Mouse (Mus musculus) heart, embryonic 11.5 days (tissue): ENCODE data around the gene Asrgl1. TPM values are rescaled to one million over a fixed set of nuclear protein-coding genes. Genes with fewer than 3 reads are reported as not detected.

Source experiments
- ATAC-seq: fragments of 200-750 bp; cut with Nextera tagmentation; replicated peaks from 2 replicates; pipeline ENCODE4 v1.8.0; 2017; ENCODE audit warnings: moderate library complexity; ENCODE audit not compliant: insufficient number of reproducible peaks, low FRiP score, low TSS enrichment
- H3K27ac ChIP-seq: fragments of 300-500 bp; sonication (generic); 2 replicates; pipeline ENCODE4 v1.5.1; 2014; ENCODE audit warnings: mild to moderate bottlenecking, low read depth, low read length
- H3K27me3 ChIP-seq: fragments of 300-500 bp; sonication (generic); 2 replicates; pipeline ENCODE4 v1.6.1; 2014; ENCODE audit warnings: mild to moderate bottlenecking, low read length, mixed read lengths; ENCODE audit not compliant: control insufficient read depth, insufficient read depth
- H3K36me3 ChIP-seq: fragments of 300-500 bp; sonication (generic); 2 replicates; pipeline ENCODE4 v1.6.1; 2014; ENCODE audit warnings: mild to moderate bottlenecking, low read length, moderate library complexity, mixed read lengths; ENCODE audit not compliant: control insufficient read depth, insufficient read depth
- H3K4me1 ChIP-seq: fragments of 300-500 bp; sonication (generic); 2 replicates; pipeline ENCODE4 v1.6.1; 2014; ENCODE audit warnings: low read length; ENCODE audit not compliant: control insufficient read depth, insufficient read depth
- H3K4me2 ChIP-seq: fragments of 300-500 bp; sonication (generic); 2 replicates; pipeline ENCODE4 v1.6.1; 2014; ENCODE audit warnings: mild to moderate bottlenecking, moderate library complexity
- H3K4me3 ChIP-seq: fragments of 300-500 bp; sonication (generic); 2 replicates; pipeline ENCODE4 v1.5.1; 2014; ENCODE audit warnings: low read depth, low read length
- H3K9ac ChIP-seq: fragments of 300-500 bp; sonication (generic); 2 replicates; pipeline ENCODE4 v1.6.1; 2014; ENCODE audit warnings: mild to moderate bottlenecking, low read depth, low read length, moderate library complexity
- H3K9me3 ChIP-seq: fragments of 300-500 bp; sonication (generic); replicated peaks from 2 replicates; pipeline ENCODE4 v1.6.1; 2016; ENCODE audit warnings: low read length; ENCODE audit not compliant: control insufficient read depth
- WGBS: fragments of 180-500 bp; shearing (Covaris S2); extraction: QIAGEN DNeasy Blood & Tissue Kit; methylation state at CpG from one replicate; pipeline ENCODE4 v1.1.7; 2014; ENCODE audit not compliant: insufficient replicate concordance; 5-methylcytosine and 5-hydroxymethylcytosine counted together
- polyA plus RNA-seq: library from polyadenylated mRNA; unstranded; fragments of >200 nt; fragmentation: Nextera tagmentation; extraction: Ambion mirVana; gene quantifications from 2 replicates; pipeline ENCODE4 v1.2.1, GENCODE M21; 2014

Gene Asrgl1
- polyA plus RNA-seq, 1 experiment from 2014 or later = 8.4 TPM

GRCm38 (mm10) chr19:9071456-9072156 lies 63.8 kb downstream of the Asrgl1 start:
- no peak overlapping the region for H3K4me3 ChIP-seq
- no peaks in the 10 kb centered on the region for H3K27me3 ChIP-seq
- ATAC-seq = peak; percentile 47; the same call in 1 of the 2 replicates
- H3K9me3 ChIP-seq = no peaks in the 10 kb centered on the region
- peak overlapping the region; percentile 8; the same call in 1 of the 2 replicates for H3K4me2 ChIP-seq
- peaks cover 28% of the 10 kb centered on the region for H3K4me1 ChIP-seq
- H3K9ac ChIP-seq = 0 out of 2 replicates have a peak overlapping the region, but pooled peaks have one; percentile 22
- 48% methylated on average over 7 of the region's 7 CpGs for WGBS
- peak overlapping the region; percentile 84 for H3K27ac ChIP-seq
- no peaks in the 10 kb centered on the region for H3K36me3 ChIP-seq

- H3K4me3 ChIP-seq = no peak overlapping the region
- H3K4me2 ChIP-seq = no peak overlapping the region
- H3K9me3 ChIP-seq = no peaks in the 10 kb centered on the region
- no peak overlapping the region for H3K9ac ChIP-seq
- no peaks in the 10 kb centered on the region for H3K27me3 ChIP-seq
- 70% methylated on average over 2 of the region's 2 CpGs for WGBS
- no peaks in the 10 kb centered on the region for H3K36me3 ChIP-seq
- H3K27ac ChIP-seq = peak overlapping the region; percentile 46; the same call in 1 of the 2 replicates
- peaks cover 28% of the 10 kb centered on the region for H3K4me1 ChIP-seq
- ATAC-seq = no peak
Measured at GRCm38 (mm10) chr19:9070316-9070715, 65.1 kb downstream of the Asrgl1 start.

- peaks cover 28% of the 10 kb centered on the region for H3K4me1 ChIP-seq
- H3K4me2 ChIP-seq = no peak overlapping the region
- H3K9me3 ChIP-seq = no peaks in the 10 kb centered on the region
- no peaks in the 10 kb centered on the region for H3K36me3 ChIP-seq
- ATAC-seq = no peak
- H3K27ac ChIP-seq = peak overlapping the region; percentile 46; the same call in 1 of the 2 replicates
- WGBS = 58% methylated on average over 8 of the region's 8 CpGs
- H3K9ac ChIP-seq = no peak overlapping the region
- H3K4me3 ChIP-seq = no peak overlapping the region
- no peaks in the 10 kb centered on the region for H3K27me3 ChIP-seq
Measured at GRCm38 (mm10) chr19:9069687-9070307, 65.6 kb downstream of the Asrgl1 start.

- Histone ChIP-seq H3K9ac (no peak overlapping the region), H3K4me2 (no peak overlapping the region), H3K27me3 (no peaks in the 10 kb centered on the region), H3K9me3 (no peaks in the 10 kb centered on the region), H3K27ac (no peak overlapping the region), H3K4me1 (peaks cover 21% of the 10 kb centered on the region), H3K4me3 (no peak overlapping the region), H3K36me3 (no peaks in the 10 kb centered on the region)
- 72% methylated on average over 5 of the region's 5 CpGs for WGBS
- no peak for ATAC-seq
Measured at GRCm38 (mm10) chr19:9067292-9067691, 68.1 kb downstream of the Asrgl1 start.

- peaks cover 10% of the 10 kb centered on the region; the same call in 1 of the 2 replicates for H3K4me1 ChIP-seq
- H3K9me3 ChIP-seq = no peaks in the 10 kb centered on the region
- no peak overlapping the region for H3K27ac ChIP-seq
- WGBS = 60% methylated on average over 9 of the region's 9 CpGs
- H3K9ac ChIP-seq = no peak overlapping the region
- no peaks in the 10 kb centered on the region for H3K27me3 ChIP-seq
- H3K4me2 ChIP-seq = no peak overlapping the region
- H3K36me3 ChIP-seq = no peaks in the 10 kb centered on the region
- ATAC-seq = no peak
- H3K4me3 ChIP-seq = no peak overlapping the region
Measured at GRCm38 (mm10) chr19:9065621-9066561, 69.5 kb downstream of the Asrgl1 start.

GRCm38 (mm10) chr19:9063831-9064230 lies 71.6 kb downstream of the Asrgl1 start:
- Histone ChIP-seq H3K4me1 (0 out of 2 replicates have a peak, but pooled peaks cover 3% of the 10 kb centered on the region), H3K9ac (no peak overlapping the region), H3K27me3 (no peaks in the 10 kb centered on the region), H3K27ac (no peak overlapping the region), H3K36me3 (no peaks in the 10 kb centered on the region), H3K9me3 (no peaks in the 10 kb centered on the region), H3K4me3 (no peak overlapping the region), H3K4me2 (no peak overlapping the region)
- ATAC-seq = no peak
- 80% methylated on average over 3 of the region's 3 CpGs for WGBS

GRCm38 (mm10) chr19:9062822-9063221 lies 72.6 kb downstream of the Asrgl1 start:
- H3K27me3 ChIP-seq = no peaks in the 10 kb centered on the region
- no peak for ATAC-seq
- WGBS = 79% methylated on average over 2 of the region's 2 CpGs

GRCm38 (mm10) chr19:9061221-9061893 lies 74.1 kb downstream of the Asrgl1 start:
- no peak for ATAC-seq

More at GRCm38 (mm10) chr19:9062822-9063221, 72.6 kb downstream of the Asrgl1 start:
- no peaks in the 10 kb centered on the region for H3K36me3 ChIP-seq
- no peak overlapping the region for H3K4me2 ChIP-seq
- H3K4me1 ChIP-seq = 0 out of 2 replicates have a peak, but pooled peaks cover 3% of the 10 kb centered on the region
- H3K27ac ChIP-seq = no peak overlapping the region
- no peak overlapping the region for H3K4me3 ChIP-seq
- H3K9me3 ChIP-seq = no peaks in the 10 kb centered on the region
- no peak overlapping the region for H3K9ac ChIP-seq

More at GRCm38 (mm10) chr19:9061221-9061893, 74.1 kb downstream of the Asrgl1 start:
- Histone ChIP-seq H3K4me2 (no peak overlapping the region), H3K27me3 (no peaks in the 10 kb centered on the region), H3K4me3 (no peak overlapping the region), H3K4me1 (0 out of 2 replicates have a peak, but pooled peaks cover 3% of the 10 kb centered on the region), H3K9ac (no peak overlapping the region), H3K36me3 (no peaks in the 10 kb centered on the region), H3K27ac (no peak overlapping the region), H3K9me3 (no peaks in the 10 kb centered on the region)
- WGBS = 85% methylated on average over 8 of the region's 8 CpGs
